Mouse (Mus musculus): Measurements from ENCODE around the gene Nop10.

GRCm38 (mm10) chr2:112222607-112223006, 39.1 kb upstream of the Nop10 start:
- TF ChIP-seq CTCF (IDR thresholded peaks at IDR 0.05; ENCODE audit: control insufficient read depth, insufficient read depth, insufficient replicate concordance, low read depth, low read length): no peak
- TF ChIP-seq POLR2A (IDR thresholded peaks at IDR 0.05; ENCODE audit: control insufficient read depth, low read depth, low read length): no peak

Measured in testis, adult 2 months (tissue).